Mouse (Mus musculus) left cerebral cortex, adult 6 months (tissue): ENCODE data around the gene Rpl41. TPM values are rescaled to one million over a fixed set of nuclear protein-coding genes. Genes with fewer than 3 reads are reported as not detected.

Experiments
- long read RNA-seq, 2 experiments: library from polyadenylated mRNA; unstranded; transcript quantifications; one replicate each; pipeline ENCODE4 v2.0.0; 2019 to 2020
- polyA plus RNA-seq: library from polyadenylated mRNA; unstranded; fragments of <200 nt; fragmentation: Nextera tagmentation; gene quantifications from 2 replicates; pipeline ENCODE4 v1.2.3, GENCODE M21; 2021

Gene Rpl41
- polyA plus RNA-seq, result 7,009 and 7,293 TPM in 2 replicates
- long read RNA-seq, experiment 1, transcript Rpl41-203 (4 exons, 437 nt), result minor isoform, 13 of 544 reads
- long read RNA-seq, experiment 1, transcript Rpl41-201 (4 exons, 582 nt), result major isoform, 502 of 544 reads
- long read RNA-seq, experiment 1, transcript Rpl41-206 (3 exons, 544 nt), result minor isoform, 20 of 544 reads
- long read RNA-seq, experiment 1, partial matches to known transcripts, result 7 of 544 reads
- long read RNA-seq, experiment 1, other reads (novel, unspliced or antisense), result 2 of 544 reads
- long read RNA-seq, experiment 2, transcript Rpl41-203 (4 exons, 437 nt), result minor isoform, 70 of 3,149 reads
- long read RNA-seq, experiment 2, transcript Rpl41-207 (3 exons, 680 nt), result minor isoform, 6 of 3,149 reads
- long read RNA-seq, experiment 2, transcript Rpl41-201 (4 exons, 582 nt), result major isoform, 2,803 of 3,149 reads
- long read RNA-seq, experiment 2, transcript Rpl41-206 (3 exons, 544 nt), result minor isoform, 190 of 3,149 reads
- long read RNA-seq, experiment 2, partial matches to known transcripts, result 48 of 3,149 reads
- long read RNA-seq, experiment 2, other reads (novel, unspliced or antisense), result 27 of 3,149 reads

GRCm38 (mm10) chr10:128548947-128549681 is at the start of gene Rpl41:
Rpl41 (minus strand) TSS chr10:128549305.

GRCm38 (mm10) chr10:128589464-128590192 is 40.5 kb upstream of the Rpl41 start, which contains the start of gene Erbb3:
Erbb3 (minus strand) TSS chr10:128589652.

DNA sequence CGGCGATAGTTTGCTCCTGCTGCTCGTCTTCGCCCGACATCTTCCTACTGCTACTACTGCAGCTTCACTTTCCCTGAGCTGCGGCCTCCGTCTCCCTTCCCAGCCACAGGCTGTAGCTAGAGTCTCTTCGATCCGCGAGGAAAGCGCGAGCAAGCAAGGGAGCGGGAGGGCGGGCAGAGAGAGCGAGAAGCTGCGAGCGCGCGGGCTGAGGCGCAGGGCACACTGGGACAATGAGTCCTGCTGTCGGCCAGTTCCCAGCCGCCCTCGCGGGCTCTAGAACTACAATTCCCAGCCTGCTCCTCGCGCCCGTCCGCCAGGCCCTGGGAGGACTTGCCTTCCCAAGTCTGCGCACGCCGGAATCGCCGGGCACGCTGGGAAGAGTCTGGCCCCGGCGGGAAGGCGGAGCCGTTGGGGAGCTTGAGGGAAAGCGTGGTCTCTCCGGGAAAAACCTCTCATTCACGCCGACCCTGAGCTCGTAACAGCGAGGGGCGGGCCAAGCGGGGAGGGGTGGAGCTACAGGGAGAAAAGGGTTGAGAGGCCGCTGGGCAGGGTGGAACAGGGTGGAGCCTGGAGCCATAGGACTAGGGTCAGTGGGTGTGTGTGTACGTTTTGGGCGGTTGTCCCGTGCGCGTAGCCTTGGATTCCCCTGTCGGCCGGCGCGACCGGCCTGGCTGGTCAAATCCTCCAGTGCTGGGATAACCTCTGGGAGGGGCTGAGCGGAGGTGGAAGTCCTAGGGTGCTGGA is 16.9 kb upstream of the Rpl41 start, which contains the start of gene Pa2g4:
Gene Pa2g4, minus strand, starts transcription at position 200 of the 744 bp plus-strand sequence.

GRCm38 (mm10) chr10:128547361-128548032 is 1.6 kb downstream of the Rpl41 start, which contains the start of gene Zc3h10:
Zc3h10 (minus strand) TSS chr10:128547774.

GRCm38 (mm10) chr10:128525671-128526308 is 23.3 kb downstream of the Rpl41 start, which contains the start of gene Esyt1:
Esyt1 (minus strand) TSS chr10:128525871.

DNA sequence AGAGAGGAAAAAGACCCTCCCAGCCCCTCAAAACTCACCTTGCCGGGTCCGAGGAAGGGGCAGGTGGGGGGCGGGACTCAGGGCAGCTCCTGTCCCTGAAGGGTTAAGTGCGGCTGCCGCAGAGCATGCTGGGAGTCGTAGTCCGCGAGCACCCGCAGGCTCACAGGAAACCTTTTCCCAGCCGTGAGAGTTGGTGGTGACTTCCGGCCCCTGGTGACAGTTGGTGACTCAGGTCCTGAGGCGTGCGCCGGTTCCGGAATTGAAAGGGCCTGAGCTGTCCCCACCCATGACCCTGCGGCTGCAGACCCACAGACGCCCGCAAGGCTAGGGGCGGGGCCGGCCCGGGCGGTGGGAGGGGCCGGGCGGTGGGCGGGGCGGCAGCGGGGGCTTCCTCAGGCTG is 50.5 kb downstream of the Rpl41 start, which contains the start of gene Myl6b:
Gene Myl6b, minus strand, starts transcription at position 96 of the 400 bp plus-strand sequence.

Other genes starting within 250 kb of the Rpl41 start
- gene Pan2, start 246.0 kb downstream of the Rpl41 start, polyA plus RNA-seq, result 2.5 and 2.8 TPM in 2 replicates
- gene Cnpy2, start 226.8 kb downstream of the Rpl41 start, polyA plus RNA-seq, result 113 and 142 TPM in 2 replicates
- gene Cs, start 211.6 kb downstream of the Rpl41 start, polyA plus RNA-seq, result 189 and 199 TPM in 2 replicates
- gene Coq10a, start 180.3 kb downstream of the Rpl41 start, polyA plus RNA-seq, result 20.7 and 55.1 TPM in 2 replicates
- 5.9 and 11.9 TPM in 2 replicates for gene Ankrd52, start 172.2 kb downstream of the Rpl41 start, polyA plus RNA-seq
- 0.25 and 0.39 TPM in 2 replicates for gene Slc39a5, start 148.1 kb downstream of the Rpl41 start, polyA plus RNA-seq
- gene Nabp2, start 137.8 kb downstream of the Rpl41 start, polyA plus RNA-seq, result 98.0 and 168 TPM in 2 replicates
- gene Rnf41, start 137.6 kb downstream of the Rpl41 start, polyA plus RNA-seq, result 67.9 and 86.2 TPM in 2 replicates
- gene Smarcc2, start 90.1 kb downstream of the Rpl41 start, polyA plus RNA-seq, result 61.2 and 108 TPM in 2 replicates
- gene Myl6, start 55.2 kb downstream of the Rpl41 start, polyA plus RNA-seq, result 1,011 and 1,043 TPM in 2 replicates
- 2.5 and 5.2 TPM in 2 replicates for gene Myl6b, start 50.6 kb downstream of the Rpl41 start, polyA plus RNA-seq
- 2.4 and 3.7 TPM in 2 replicates for gene Esyt1, start 23.4 kb downstream of the Rpl41 start, polyA plus RNA-seq
- gene Zc3h10, start 1.5 kb downstream of the Rpl41 start, polyA plus RNA-seq, result 6.2 and 7.6 TPM in 2 replicates
- gene Pa2g4, start 16.7 kb upstream of the Rpl41 start, polyA plus RNA-seq, result 45.7 and 60.1 TPM in 2 replicates
- 1.4 and 1.7 TPM in 2 replicates for gene Erbb3, start 40.3 kb upstream of the Rpl41 start, polyA plus RNA-seq
- 1,144 and 1,161 TPM in 2 replicates for gene Rps26, start 77.4 kb upstream of the Rpl41 start, polyA plus RNA-seq
- 3.2 and 6.0 TPM in 2 replicates for gene Ikzf4, start 96.7 kb upstream of the Rpl41 start, polyA plus RNA-seq
- 7.3 and 7.4 TPM in 2 replicates for gene Suox, start 124.8 kb upstream of the Rpl41 start, polyA plus RNA-seq
- gene Rab5b, start 147.0 kb upstream of the Rpl41 start, polyA plus RNA-seq, result 45.1 and 76.1 TPM in 2 replicates
- gene Pmel, start 154.9 kb upstream of the Rpl41 start, polyA plus RNA-seq, result 0.31 and 0.96 TPM in 2 replicates
- 1.3 TPM in 2 replicates for gene Cdk2, start 155.7 kb upstream of the Rpl41 start, polyA plus RNA-seq
- gene Dgka, start 195.6 kb upstream of the Rpl41 start, polyA plus RNA-seq, result 4.4 and 4.6 TPM in 2 replicates
- gene Pym1, start 198.6 kb upstream of the Rpl41 start, polyA plus RNA-seq, result 6.4 and 11.2 TPM in 2 replicates
- 0.12 and 0.13 TPM in 2 replicates for gene Mmp19, start 241.6 kb upstream of the Rpl41 start, polyA plus RNA-seq